Mouse (Mus musculus) limb, embryonic 12.5 days (tissue): Measurements from ENCODE around the gene Mxra8. TPM values are rescaled to one million over a fixed set of nuclear protein-coding genes. Genes with fewer than 3 reads are reported as not detected.

Source experiments
- ATAC-seq: fragments of 200-750 bp; cut with Nextera tagmentation; 2 replicates; pipeline ENCODE4 v1.8.0; 2017; ENCODE audit warnings: low read depth, moderate TSS enrichment; ENCODE audit not compliant: insufficient number of reproducible peaks, insufficient read depth, low FRiP score, low TSS enrichment
- H3K27ac ChIP-seq: fragments of 300-500 bp; sonication (generic); 2 replicates; pipeline ENCODE4 v1.5.1; 2016; ENCODE audit warnings: mild to moderate bottlenecking, moderate library complexity
- H3K27me3 ChIP-seq: fragments of 300-500 bp; sonication (generic); 2 replicates; pipeline ENCODE4 v1.6.1; 2016; ENCODE audit warnings: mild to moderate bottlenecking, moderate library complexity
- H3K36me3 ChIP-seq: fragments of 300-500 bp; sonication (generic); 2 replicates; pipeline ENCODE4 v1.6.1; 2016; ENCODE audit warnings: mild to moderate bottlenecking, moderate library complexity
- H3K4me1 ChIP-seq: fragments of 300-500 bp; sonication (generic); replicated peaks from 2 replicates; pipeline ENCODE4 v1.6.1; 2016
- H3K4me2 ChIP-seq: fragments of 300-500 bp; sonication (generic); 2 replicates; pipeline ENCODE4 v1.6.1; 2016; ENCODE audit warnings: mild to moderate bottlenecking, moderate library complexity
- H3K4me3 ChIP-seq: fragments of 300-500 bp; sonication (generic); replicated peaks from 2 replicates; pipeline ENCODE4 v1.5.1; 2016; ENCODE audit warnings: mild to moderate bottlenecking
- H3K9ac ChIP-seq: fragments of 300-500 bp; sonication (generic); replicated peaks from 2 replicates; pipeline ENCODE4 v1.6.1; 2016; ENCODE audit warnings: mild to moderate bottlenecking, moderate library complexity
- H3K9me3 ChIP-seq: fragments of 300-500 bp; sonication (generic); 2 replicates; pipeline ENCODE4 v1.6.1; 2016; ENCODE audit warnings: mild to moderate bottlenecking, moderate library complexity
- WGBS: fragments of 180-500 bp; shearing (Covaris S2); methylation state at CpG from one replicate; pipeline ENCODE4 v1.1.7; 2016; 5-methylcytosine and 5-hydroxymethylcytosine counted together
- polyA plus RNA-seq: library from polyadenylated mRNA; unstranded; fragments of >200 nt; fragmentation: Nextera tagmentation; extraction: Ambion mirVana; gene quantifications from 2 replicates; pipeline ENCODE4 v1.2.1, GENCODE M21; 2016

Gene Mxra8
- polyA plus RNA-seq, 1 experiment from 2014 or later, result 44.9 TPM

GRCm38 (mm10) chr4:155868614-155869298, 29.3 kb downstream of the Mxra8 start:
- peak overlapping the region; percentile 76 for H3K4me3 ChIP-seq
- H3K4me2 ChIP-seq, result peak overlapping the region; percentile 85
- H3K9me3 ChIP-seq, result no peaks in the 10 kb centered on the region
- no peaks in the 10 kb centered on the region for H3K27me3 ChIP-seq
- peak overlapping the region; percentile 71 for H3K9ac ChIP-seq
- H3K27ac ChIP-seq, result no peak overlapping the region
- 10% methylated on average over 22 of the region's 22 CpGs for WGBS
- peaks cover 48% of the 10 kb centered on the region for H3K36me3 ChIP-seq
- H3K4me1 ChIP-seq, result peaks cover 21% of the 10 kb centered on the region
- ATAC-seq, result peak; percentile 49

- Histone ChIP-seq H3K27me3 (no peaks in the 10 kb centered on the region), H3K9ac (peak within 1 kb of the TSS; percentile 81), H3K4me2 (peak within 1 kb of the TSS; percentile 85), H3K4me1 (peaks cover 21% of the 10 kb centered on the region), H3K27ac (no peak within 1 kb of the TSS), H3K36me3 (peaks cover 55% of the 10 kb centered on the region), H3K9me3 (no peaks in the 10 kb centered on the region), H3K4me3 (peak within 1 kb of the TSS; percentile 76)
- peak; percentile 95 for ATAC-seq
- under 1% methylated on average over 63 of the region's 63 CpGs for WGBS
These were observed 30.0 kb downstream of the Mxra8 start, which contains the start of the genes Cptp and Ints11 for GRCm38 (mm10) chr4:155869317-155870033. Gene Cptp, minus strand, starts transcription at chr4:155869440. Gene Ints11, plus strand, starts transcription at chr4:155869546.

GRCm38 (mm10) chr4:155871404-155871803, 31.9 kb downstream of the Mxra8 start:
- no peak for ATAC-seq
- Histone ChIP-seq H3K4me3 (no peak overlapping the region), H3K9me3 (no peaks in the 10 kb centered on the region), H3K9ac (no peak overlapping the region), H3K27me3 (no peaks in the 10 kb centered on the region), H3K27ac (no peak overlapping the region), H3K4me1 (peaks cover 21% of the 10 kb centered on the region), H3K4me2 (no peak overlapping the region), H3K36me3 (peaks cover 59% of the 10 kb centered on the region)
- 91% methylated on average over 7 of the region's 7 CpGs for WGBS

GRCm38 (mm10) chr4:155883587-155883986, 44.1 kb downstream of the Mxra8 start:
- 81% methylated on average over 3 of the region's 3 CpGs for WGBS
- Histone ChIP-seq H3K36me3 (peaks cover 65% of the 10 kb centered on the region), H3K4me3 (no peak overlapping the region), H3K4me2 (no peak overlapping the region), H3K27me3 (no peaks in the 10 kb centered on the region), H3K9me3 (no peaks in the 10 kb centered on the region), H3K9ac (no peak overlapping the region), H3K27ac (no peak overlapping the region), H3K4me1 (no peaks in the 10 kb centered on the region)
- ATAC-seq, result no peak

- H3K9ac ChIP-seq, result no peak overlapping the region
- WGBS, result 94% methylated on average over 5 of the region's 5 CpGs
- H3K4me2 ChIP-seq, result no peak overlapping the region
- no peak for ATAC-seq
- peaks cover 64% of the 10 kb centered on the region for H3K36me3 ChIP-seq
- no peaks in the 10 kb centered on the region for H3K9me3 ChIP-seq
- H3K27ac ChIP-seq, result no peak overlapping the region
- no peak overlapping the region for H3K4me3 ChIP-seq
- H3K27me3 ChIP-seq, result no peaks in the 10 kb centered on the region
- peaks cover 12% of the 10 kb centered on the region for H3K4me1 ChIP-seq
These were observed 46.9 kb downstream of the Mxra8 start for GRCm38 (mm10) chr4:155886330-155886729.

GRCm38 (mm10) chr4:155887674-155888073, 48.2 kb downstream of the Mxra8 start:
- no peak overlapping the region for H3K4me2 ChIP-seq
- no peaks in the 10 kb centered on the region for H3K27me3 ChIP-seq
- H3K4me3 ChIP-seq, result no peak overlapping the region
- H3K9ac ChIP-seq, result no peak overlapping the region
- H3K4me1 ChIP-seq, result peaks cover 14% of the 10 kb centered on the region
- 85% methylated on average over 10 of the region's 10 CpGs for WGBS
- ATAC-seq, result no peak
- H3K9me3 ChIP-seq, result no peaks in the 10 kb centered on the region
- H3K36me3 ChIP-seq, result peaks cover 62% of the 10 kb centered on the region
- H3K27ac ChIP-seq, result no peak overlapping the region

GRCm38 (mm10) chr4:155888181-155888580, 48.7 kb downstream of the Mxra8 start:
- Histone ChIP-seq H3K36me3 (peaks cover 62% of the 10 kb centered on the region), H3K4me2 (no peak overlapping the region), H3K9me3 (no peaks in the 10 kb centered on the region), H3K9ac (no peak overlapping the region), H3K27ac (no peak overlapping the region), H3K27me3 (no peaks in the 10 kb centered on the region), H3K4me1 (peaks cover 19% of the 10 kb centered on the region), H3K4me3 (no peak overlapping the region)
- ATAC-seq, result no peak
- 94% methylated on average over 9 of the region's 9 CpGs for WGBS

GRCm38 (mm10) chr4:155889316-155889715, 49.8 kb downstream of the Mxra8 start:
- peaks cover 31% of the 10 kb centered on the region for H3K4me1 ChIP-seq
- H3K4me2 ChIP-seq, result no peak overlapping the region
- H3K9ac ChIP-seq, result no peak overlapping the region
- no peaks in the 10 kb centered on the region for H3K27me3 ChIP-seq
- H3K27ac ChIP-seq, result no peak overlapping the region
- no peak for ATAC-seq
- WGBS, result 84% methylated on average over 5 of the region's 5 CpGs
- H3K36me3 ChIP-seq, result peaks cover 52% of the 10 kb centered on the region
- no peaks in the 10 kb centered on the region for H3K9me3 ChIP-seq
- no peak overlapping the region for H3K4me3 ChIP-seq

- under 1% methylated on average over 34 of the region's 34 CpGs for WGBS
- H3K4me1 ChIP-seq, result peaks cover 43% of the 10 kb centered on the region
- no peak for ATAC-seq
- no peaks in the 10 kb centered on the region for H3K27me3 ChIP-seq
- peak overlapping the region; percentile 94 for H3K27ac ChIP-seq
- H3K9ac ChIP-seq, result peak overlapping the region; percentile 83
- H3K4me3 ChIP-seq, result peak overlapping the region; percentile 93
- peak overlapping the region; percentile 94 for H3K4me2 ChIP-seq
- H3K36me3 ChIP-seq, result peaks cover 38% of the 10 kb centered on the region
- no peaks in the 10 kb centered on the region for H3K9me3 ChIP-seq
These were observed 51.6 kb downstream of the Mxra8 start for GRCm38 (mm10) chr4:155891011-155891471.

GRCm38 (mm10) chr4:155891551-155892001, 52.1 kb downstream of the Mxra8 start, which contains the start of the genes Pusl1 and Acap3:
Gene Pusl1, minus strand, starts transcription at chr4:155891781.
Gene Acap3, plus strand, starts transcription at chr4:155891822.
- Histone ChIP-seq H3K4me3 (peak within 1 kb of the TSS; percentile 93), H3K9ac (peak within 1 kb of the TSS; percentile 83), H3K4me2 (peak within 1 kb of the TSS; percentile 94), H3K9me3 (no peaks in the 10 kb centered on the region), H3K36me3 (peaks cover 38% of the 10 kb centered on the region), H3K27ac (peak within 1 kb of the TSS; percentile 94), H3K27me3 (no peaks in the 10 kb centered on the region), H3K4me1 (peaks cover 43% of the 10 kb centered on the region)
- under 1% methylated on average over 52 of the region's 52 CpGs for WGBS
- peak; percentile 83 for ATAC-seq

- WGBS, result under 1% methylated on average over 56 of the region's 56 CpGs
- H3K27ac ChIP-seq, result peak overlapping the region; percentile 94
- peak overlapping the region; percentile 93 for H3K4me3 ChIP-seq
- H3K36me3 ChIP-seq, result peaks cover 38% of the 10 kb centered on the region
- H3K4me1 ChIP-seq, result peaks cover 43% of the 10 kb centered on the region
- H3K9me3 ChIP-seq, result no peaks in the 10 kb centered on the region
- peak overlapping the region; percentile 94 for H3K4me2 ChIP-seq
- H3K9ac ChIP-seq, result peak overlapping the region; percentile 83
- peak; percentile 83 for ATAC-seq
- no peaks in the 10 kb centered on the region for H3K27me3 ChIP-seq
These were observed 52.5 kb downstream of the Mxra8 start for GRCm38 (mm10) chr4:155892017-155892416.
